Mouse (Mus musculus): Measurements from ENCODE around the gene Syndig1l. TPM values are rescaled to one million over a fixed set of nuclear protein-coding genes. Genes with fewer than 3 reads are reported as not detected.
A peak's percentile ranks its signal among the peaks of the same experiment; 100 is the strongest.

Syndig1l gene
- polyA plus RNA-seq, 1 experiment, result 0.21 TPM

DNA sequence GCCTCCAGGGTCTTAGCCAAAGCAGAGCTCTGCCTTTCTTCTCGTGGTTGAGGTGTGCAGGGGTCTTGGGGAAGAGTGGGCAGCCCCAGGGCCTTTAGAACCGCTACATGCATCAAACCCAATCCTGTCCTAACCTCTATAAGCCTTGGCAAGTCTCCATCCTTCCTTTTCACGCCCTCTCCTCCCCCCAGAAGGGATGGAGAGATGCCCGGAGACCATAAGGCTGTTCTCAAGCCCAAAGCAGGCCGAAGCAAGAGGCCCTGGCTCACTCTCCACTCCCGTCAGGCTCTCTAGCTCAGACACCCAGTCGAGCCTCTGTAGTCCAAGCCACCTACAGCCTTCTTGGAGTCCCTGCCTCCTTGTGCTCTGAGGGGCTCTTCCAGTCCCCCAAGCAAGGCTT, 14.1 kb downstream of the Syndig1l start:
- 55% methylated on average over 7 of the region's 7 CpGs for WGBS
- no peak for DNase-seq (ENCODE audit: low read depth, low spot score)

DNA sequence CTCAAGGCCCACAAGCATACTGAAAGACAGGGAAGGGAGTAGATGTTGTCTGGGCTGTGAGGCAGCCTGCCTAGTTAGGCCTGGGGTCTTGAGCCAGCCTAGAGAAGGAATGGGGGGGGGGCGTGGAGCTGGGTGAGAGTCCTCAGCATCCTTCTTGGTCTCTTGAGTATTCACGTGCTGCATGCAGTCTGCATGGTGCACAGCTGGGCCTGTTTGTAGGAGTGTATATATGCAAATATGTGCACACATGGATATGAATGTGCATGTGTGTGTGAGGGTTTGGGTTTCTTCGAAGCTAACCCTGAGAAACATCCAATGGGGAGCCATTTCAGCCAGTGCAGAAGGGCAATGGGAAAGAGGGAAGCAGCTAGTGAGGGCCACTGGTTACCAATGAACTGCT, 22.6 kb downstream of the Syndig1l start:
- 73% methylated on average over 3 of the region's 3 CpGs for WGBS
- DNase-seq (ENCODE audit: low read depth, low spot score), result no peak

GRCm38 (mm10) chr12:84674666-84675526, 23.7 kb downstream of the Syndig1l start:
- no peak for DNase-seq (ENCODE audit: low read depth, low spot score)
- 40% methylated on average over 14 of the region's 14 CpGs for WGBS

- WGBS, result 25% methylated on average over 10 of the region's 10 CpGs
- no peak for DNase-seq (ENCODE audit: low read depth, low spot score)
Measured at GRCm38 (mm10) chr12:84671646-84672045, 27.0 kb downstream of the Syndig1l start.

GRCm38 (mm10) chr12:84670555-84670954, 28.1 kb downstream of the Syndig1l start:
- no peak for DNase-seq (ENCODE audit: low read depth, low spot score)
- 90% methylated on average over 3 of the region's 3 CpGs for WGBS

DNA sequence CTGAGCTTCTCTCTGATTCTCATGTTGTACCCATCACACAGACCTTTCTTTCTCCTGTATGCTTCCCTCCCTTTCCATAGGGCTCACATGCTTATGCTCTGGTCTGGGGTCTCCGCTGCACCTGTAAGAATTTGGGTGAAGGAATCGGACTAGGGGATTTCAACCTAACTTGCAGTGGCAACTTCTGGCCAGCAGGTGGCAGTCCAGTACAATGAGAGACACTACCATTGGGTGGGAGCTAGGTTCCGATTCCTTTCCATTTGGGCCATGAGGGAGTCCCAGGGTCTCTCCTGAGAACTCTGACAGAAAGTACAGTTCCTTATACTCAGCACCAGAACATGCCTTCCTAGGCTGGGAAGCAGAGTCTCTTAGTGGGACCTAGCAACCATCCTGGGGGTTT, 44.7 kb downstream of the Syndig1l start:
- WGBS, result 15% methylated on average over 3 of the region's 3 CpGs
- DNase-seq (ENCODE audit: low read depth, low spot score), result peak; percentile 19

- WGBS, result 84% methylated on average over 13 of the region's 13 CpGs
- DNase-seq (ENCODE audit: low read depth, low spot score), result no peak
Measured at GRCm38 (mm10) chr12:84650234-84650633, 48.4 kb downstream of the Syndig1l start.

DNA sequence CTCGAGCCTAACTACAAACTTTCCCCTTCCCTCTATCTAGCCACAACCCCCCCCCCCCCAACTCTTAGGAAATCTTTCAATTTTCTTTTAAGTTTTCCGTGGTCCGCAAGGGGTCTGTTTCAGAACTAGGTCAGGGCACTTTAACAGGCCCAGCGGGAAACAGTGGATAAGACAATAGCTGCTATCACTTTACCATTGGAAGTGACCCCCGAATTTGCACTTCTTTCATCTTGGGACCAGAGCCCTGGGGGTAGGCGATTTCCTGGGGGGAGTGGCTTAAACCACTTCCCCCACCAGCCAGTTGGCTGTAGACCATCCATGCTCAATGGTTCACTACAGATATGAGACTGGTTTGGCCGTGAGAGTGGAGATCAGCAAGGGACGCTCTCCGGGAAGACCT, 58.0 kb downstream of the Syndig1l start, which contains the start of gene Vrtn:
Gene Vrtn (plus strand): TSS at position 366 of the 400 bp plus-strand sequence.
- WGBS, result 19% methylated on average over 9 of the region's 9 CpGs
- no peak for DNase-seq (ENCODE audit: low read depth, low spot score)

- WGBS, result 25% methylated on average over 6 of the region's 6 CpGs
Measured at GRCm38 (mm10) chr12:84640253-84640652, 58.4 kb downstream of the Syndig1l start.

DNA sequence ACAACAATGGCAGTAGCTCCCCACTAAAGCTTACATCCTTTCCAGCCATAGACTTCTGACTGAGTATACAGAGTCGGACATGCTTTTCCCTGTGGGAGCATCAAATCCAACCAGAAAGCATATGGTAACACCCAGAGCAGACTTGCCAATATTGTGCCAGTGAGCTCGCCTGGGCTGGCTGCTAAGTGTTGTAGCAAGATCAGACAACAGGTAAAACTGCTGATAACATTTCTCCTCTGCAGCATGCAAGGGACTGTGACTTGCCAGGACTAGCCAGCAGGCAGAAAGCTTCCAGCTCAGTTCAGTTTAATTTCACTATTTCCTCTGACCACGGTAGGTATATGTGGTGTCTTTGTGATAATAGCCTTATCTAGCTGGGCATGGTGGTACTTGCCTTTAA, 66.8 kb downstream of the Syndig1l start:
- no peak for DNase-seq (ENCODE audit: low read depth, low spot score)
- 65% methylated on average over 3 of the region's 3 CpGs for WGBS

More at GRCm38 (mm10) chr12:84640253-84640652, 58.4 kb downstream of the Syndig1l start:
- no peak for DNase-seq (ENCODE audit: low read depth, low spot score)

Other genes starting within 250 kb of the Syndig1l start
- gene Aldh6a1, start 247.8 kb downstream of the Syndig1l start, polyA plus RNA-seq (2012; rRNA removed), result 4.7 and 7.5 TPM in 2 replicates
- 6.4 and 7.6 TPM in 2 replicates for gene Lin52, start 247.4 kb downstream of the Syndig1l start, polyA plus RNA-seq (2012; rRNA removed)
- gene Vsx2, start 129.1 kb downstream of the Syndig1l start, polyA plus RNA-seq (2012; rRNA removed), result not detected in 2 replicates
- gene Abcd4, start 81.4 kb downstream of the Syndig1l start, polyA plus RNA-seq (2012; rRNA removed), result 29.0 and 49.4 TPM in 2 replicates
- gene Vrtn, start 57.8 kb downstream of the Syndig1l start, polyA plus RNA-seq (2012; rRNA removed), result not detected in 2 replicates
- 74.5 and 103 TPM in 2 replicates for gene Npc2, start 74.3 kb upstream of the Syndig1l start, polyA plus RNA-seq (2012; rRNA removed)
- 49.3 and 51.8 TPM in 2 replicates for gene Isca2, start 74.4 kb upstream of the Syndig1l start, polyA plus RNA-seq (2012; rRNA removed)
- gene Ltbp2, start 177.7 kb upstream of the Syndig1l start, polyA plus RNA-seq (2012; rRNA removed), result 2.1 and 5.2 TPM in 2 replicates